Mouse (Mus musculus) myocyte (in vitro differentiated cells): ENCODE measurements around the gene Ccdc106. TPM values are rescaled to one million over a fixed set of nuclear protein-coding genes. Genes with fewer than 3 reads are reported as not detected.

ENCODE experiments used
- H3K27me3 ChIP-seq: one replicate; pipeline ENCODE4 v1.6.1; 2011; ENCODE audit not compliant: control insufficient read depth, insufficient read depth, insufficient read length
- H3K36me3 ChIP-seq: one replicate; pipeline ENCODE4 v1.6.1; 2011; ENCODE audit not compliant: control insufficient read depth, insufficient read depth
- H3K4me2 ChIP-seq: one replicate; pipeline ENCODE4 v1.6.1; 2011; ENCODE audit warnings: low read depth, control low read depth
- H3K4me3 ChIP-seq: one replicate; pipeline ENCODE4 v1.5.1; 2011; ENCODE audit warnings: mild to moderate bottlenecking, control low read depth, moderate library complexity
- H3K79me2 ChIP-seq: one replicate; pipeline ENCODE4 v1.6.1; 2011; ENCODE audit not compliant: control insufficient read depth, insufficient read depth
- H3ac ChIP-seq: one replicate; pipeline ENCODE4 v1.6.1; 2011; ENCODE audit not compliant: control insufficient read depth, insufficient read length
- CEBPB ChIP-seq: IDR thresholded peaks from 2 replicates; pipeline ENCODE4 v1.6.1; 2011; ENCODE audit warnings: mild to moderate bottlenecking, moderate library complexity; ENCODE audit not compliant: poor library complexity, insufficient read depth, severe bottlenecking
- E2F4 ChIP-seq: IDR thresholded peaks from one replicate; pipeline ENCODE4 v1.6.1; 2011; ENCODE audit warnings: mild to moderate bottlenecking, control low read depth, moderate library complexity; ENCODE audit not compliant: insufficient read depth
- MAX ChIP-seq: IDR thresholded peaks from one replicate; pipeline ENCODE4 v1.6.1; 2011; ENCODE audit warnings: low read depth, mild to moderate bottlenecking, control low read depth
- MYOD1 ChIP-seq, 3 experiments: IDR thresholded peaks; one replicate each; pipeline ENCODE4 v1.6.1; 2011; ENCODE audit warnings: control low read depth in 2 of 3, low read depth in 2 of 3, mild to moderate bottlenecking in 2 of 3, moderate library complexity in 1 of 3; ENCODE audit not compliant: insufficient read length in 2 of 3, control insufficient read depth in 1 of 3
- MYOG ChIP-seq, 3 experiments: IDR thresholded peaks; one replicate each; pipeline ENCODE4 v1.6.1; 2011; ENCODE audit warnings: control low read depth in 2 of 3, low read depth in 2 of 3, mild to moderate bottlenecking in 2 of 3; ENCODE audit not compliant: insufficient read length in 2 of 3, control insufficient read depth in 1 of 3, insufficient read depth in 1 of 3
- POLR2A ChIP-seq: IDR thresholded peaks from one replicate; pipeline ENCODE4 v1.6.1; 2011; ENCODE audit warnings: low read depth, mild to moderate bottlenecking, control low read depth, moderate library complexity; ENCODE audit not compliant: insufficient read length
- POLR2AphosphoS2 ChIP-seq: IDR thresholded peaks from one replicate; pipeline ENCODE4 v1.6.1; 2011; ENCODE audit warnings: low read depth, control low read depth; ENCODE audit not compliant: insufficient read length
- REST ChIP-seq: IDR thresholded peaks from one replicate; pipeline ENCODE4 v1.6.1; 2011; ENCODE audit warnings: mild to moderate bottlenecking, control low read depth, moderate library complexity; ENCODE audit not compliant: insufficient read depth, insufficient read length
- SRF ChIP-seq: IDR thresholded peaks from one replicate; pipeline ENCODE4 v1.6.1; 2011; ENCODE audit warnings: low read depth; ENCODE audit not compliant: control insufficient read depth, insufficient read length
- TCF12 ChIP-seq: IDR thresholded peaks from one replicate; pipeline ENCODE4 v1.6.1; 2011; ENCODE audit warnings: mild to moderate bottlenecking, control low read depth; ENCODE audit not compliant: poor library complexity, insufficient read depth, severe bottlenecking
- TCF3 ChIP-seq: IDR thresholded peaks from one replicate; pipeline ENCODE4 v1.6.1; 2011; ENCODE audit warnings: low read depth, control low read depth; ENCODE audit not compliant: insufficient read length
- USF1 ChIP-seq: IDR thresholded peaks from one replicate; pipeline ENCODE4 v1.6.1; 2011; ENCODE audit warnings: low read depth, mild to moderate bottlenecking, control low read depth, moderate library complexity
- polyA plus RNA-seq: library from polyadenylated mRNA; unstranded; fragments of >200 nt; fragmentation: generic; extraction: Trizol; gene quantifications from one replicate; pipeline ENCODE4 v1.2.1, GENCODE M21; 2012; ENCODE audit warnings: missing spikeins

Gene Ccdc106
- 0.19 TPM for polyA plus RNA-seq

DNA sequence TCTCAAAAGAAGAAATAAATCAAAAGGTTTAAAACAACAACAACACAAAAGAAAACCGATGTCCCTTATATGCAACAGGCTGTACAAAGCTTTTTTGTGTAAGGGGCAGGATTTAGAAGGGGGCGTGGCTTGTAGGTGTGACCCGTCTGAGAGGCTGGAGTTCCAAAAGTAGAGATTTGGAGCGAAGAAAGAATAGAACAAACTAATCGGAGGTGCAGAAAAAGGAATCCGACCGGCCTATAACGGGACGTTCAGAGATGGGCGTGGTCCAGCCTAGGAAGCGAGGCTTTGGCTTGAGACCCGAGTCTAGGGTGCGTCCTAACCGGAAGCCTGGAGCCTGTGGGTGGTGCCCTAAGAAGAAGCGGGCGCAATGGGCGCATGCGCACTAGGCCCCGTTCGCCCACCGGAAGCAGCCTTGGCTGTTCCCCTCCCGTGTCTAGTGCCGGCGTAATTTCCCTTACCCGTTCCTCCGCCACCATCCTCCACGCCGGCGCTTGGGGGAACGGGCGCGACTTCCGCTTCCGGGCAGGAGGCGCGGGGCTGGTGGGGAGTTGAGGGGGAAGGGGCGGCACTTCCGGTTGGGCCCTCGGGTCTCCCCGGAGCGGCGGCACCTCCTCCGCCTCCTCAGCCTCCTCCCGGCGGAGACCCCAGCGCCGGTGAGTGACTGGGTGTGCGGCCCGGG lies at the start of gene Ccdc106, which contains the start of gene Zfp865:
Ccdc106 (plus strand) TSS at position 554 of the 682 bp plus-strand sequence.
Zfp865 (plus strand) TSS at position 377 of the 682 bp plus-strand sequence.
- Histone ChIP-seq H3K4me2 (peak within 1 kb of the TSS; percentile 88), H3K4me3 (peak within 1 kb of the TSS; percentile 69), H3K27me3 (no peaks in the 10 kb centered on the region), H3K36me3 (peaks cover 10% of the 10 kb centered on the region), H3ac (peak within 1 kb of the TSS; percentile 92), H3K79me2 (peaks cover 52% of the 10 kb centered on the region)
- TF ChIP-seq REST (no peak), POLR2A (peak; percentile 70), POLR2AphosphoS2 (peak; percentile 89), MYOG (IDR thresholded peaks at IDR 0.05; ENCODE audit: control insufficient read depth in 1 of 3, insufficient read depth in 1 of 3, insufficient read length in 2 of 3, low read depth in 2 of 3) (peak in 1 of 3 experiments; percentile 7), SRF (peak; percentile 18), USF1 (no peak)

DNA sequence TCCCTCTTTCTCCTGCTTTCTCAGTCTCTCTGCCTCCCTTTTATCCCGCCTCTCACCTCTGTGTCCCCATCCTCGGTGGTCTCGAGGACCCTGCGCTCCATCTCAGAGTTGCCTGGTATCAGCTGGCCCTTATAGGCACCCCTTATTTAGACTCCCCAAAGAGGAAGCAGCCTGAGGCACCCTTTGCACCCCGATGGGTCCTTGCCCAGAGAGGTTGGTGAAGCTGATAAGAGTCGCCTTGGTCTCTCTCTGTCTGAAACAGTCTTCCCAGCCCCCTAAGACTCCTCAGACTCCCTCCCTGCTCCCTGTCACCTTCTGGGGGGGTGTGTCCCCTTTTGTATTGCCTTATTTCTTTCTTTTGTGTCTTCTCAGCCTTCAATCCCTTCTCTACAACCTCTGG lies 49.3 kb upstream of the Ccdc106 start, which contains the start of gene Sbk3:
Sbk3 (minus strand) TSS at position 101 of the 400 bp plus-strand sequence.
- Histone ChIP-seq H3K4me2 (no peak within 1 kb of the TSS), H3K36me3 (no peaks in the 10 kb centered on the region)

DNA sequence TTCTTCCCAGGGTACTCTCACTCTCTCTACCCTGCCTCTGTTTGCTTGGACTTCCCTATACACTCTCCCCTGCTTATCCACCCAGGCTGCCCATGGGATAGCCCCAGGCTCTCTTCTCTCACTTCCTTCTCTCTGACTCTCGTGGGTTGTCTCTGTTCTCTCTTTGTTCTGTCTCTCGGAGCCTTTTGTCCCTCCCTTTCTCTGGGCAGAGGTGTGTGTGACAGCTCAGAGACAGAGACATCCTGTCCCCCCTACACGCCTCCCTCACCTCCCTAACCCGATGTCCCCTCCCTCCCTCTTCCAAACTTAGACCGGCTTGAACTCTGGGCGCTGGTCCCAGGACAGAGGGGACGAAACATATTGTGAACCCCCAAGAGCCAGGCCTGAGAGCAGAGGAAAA lies 48.6 kb upstream of the Ccdc106 start:
- Histone ChIP-seq H3K36me3 (no peaks in the 10 kb centered on the region), H3K4me2 (no peak overlapping the region), H3K27me3 (no peaks in the 10 kb centered on the region), H3K4me3 (no peak overlapping the region), H3ac (no peak overlapping the region), H3K79me2 (no peaks in the 10 kb centered on the region)
- no peak for TF ChIP-seq REST
- no peak for TF ChIP-seq MYOG (IDR thresholded peaks at IDR 0.05; ENCODE audit: control insufficient read depth in 1 of 3, insufficient read depth in 1 of 3, insufficient read length in 2 of 3, low read depth in 2 of 3)
- TF ChIP-seq SRF: no peak
- TF ChIP-seq MYOD1 (IDR thresholded peaks at IDR 0.05; ENCODE audit: control insufficient read depth in 1 of 3, insufficient read length in 2 of 3, low read depth in 2 of 3): no peak
- TF ChIP-seq USF1: no peak
- no peak for TF ChIP-seq CEBPB
- TF ChIP-seq POLR2A: no peak
- TF ChIP-seq POLR2AphosphoS2: no peak
- no peak for TF ChIP-seq TCF3
- TF ChIP-seq MAX: no peak
- TF ChIP-seq E2F4: no peak
- TF ChIP-seq TCF12: no peak

More for the DNA sequence above, 49.3 kb upstream of the Ccdc106 start, which contains the start of gene Sbk3:
- Histone ChIP-seq H3K79me2 (no peaks in the 10 kb centered on the region), H3ac (no peak within 1 kb of the TSS), H3K27me3 (no peaks in the 10 kb centered on the region), H3K4me3 (no peak within 1 kb of the TSS)
- TF ChIP-seq MAX (no peak), POLR2A (no peak), E2F4 (no peak), TCF12 (no peak), REST (no peak), SRF (no peak), USF1 (no peak), MYOD1 (IDR thresholded peaks at IDR 0.05; ENCODE audit: control insufficient read depth in 1 of 3, insufficient read length in 2 of 3, low read depth in 2 of 3) (no peak), MYOG (IDR thresholded peaks at IDR 0.05; ENCODE audit: control insufficient read depth in 1 of 3, insufficient read depth in 1 of 3, insufficient read length in 2 of 3, low read depth in 2 of 3) (no peak), CEBPB (no peak), TCF3 (no peak), POLR2AphosphoS2 (no peak)

DNA sequence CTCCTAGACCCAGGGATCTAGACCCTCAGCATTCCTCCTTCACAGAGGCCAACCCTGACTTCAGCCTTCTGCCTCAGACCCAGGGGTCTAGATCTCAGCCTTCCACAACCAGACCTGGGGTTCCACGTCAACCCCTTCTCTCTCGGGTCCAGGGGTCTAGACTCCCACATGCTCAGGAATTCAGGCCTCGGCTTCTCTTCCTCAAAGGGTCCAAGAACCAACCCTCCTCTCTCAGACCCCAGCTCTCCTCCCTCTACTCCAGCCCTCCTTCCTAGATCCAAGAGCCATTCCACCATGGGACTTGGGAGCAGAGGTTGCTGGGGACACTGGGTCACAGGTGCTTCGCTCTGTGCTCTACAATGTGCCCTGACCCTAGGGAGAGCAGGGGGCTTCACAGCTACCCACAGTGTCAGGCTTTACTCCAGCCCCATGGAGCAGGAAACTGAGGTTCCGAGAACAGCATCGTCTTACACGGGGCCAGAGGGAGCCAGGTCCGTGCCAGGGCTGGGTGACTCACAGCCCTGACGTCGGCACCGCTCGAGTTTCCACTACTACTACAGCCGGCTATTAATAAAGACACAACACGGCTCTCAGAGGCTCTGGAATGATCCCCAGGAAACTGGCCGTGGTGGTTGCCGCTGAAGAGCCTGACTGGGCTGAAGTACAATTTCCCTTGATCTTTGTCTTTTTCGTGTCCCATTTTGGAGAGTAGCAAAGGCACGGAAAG lies 47.9 kb upstream of the Ccdc106 start:
- no peak for TF ChIP-seq MYOG (IDR thresholded peaks at IDR 0.05; ENCODE audit: control insufficient read depth in 1 of 3, insufficient read depth in 1 of 3, insufficient read length in 2 of 3, low read depth in 2 of 3)
- TF ChIP-seq MYOD1 (IDR thresholded peaks at IDR 0.05; ENCODE audit: control insufficient read depth in 1 of 3, insufficient read length in 2 of 3, low read depth in 2 of 3): no peak
- TF ChIP-seq TCF12: no peak
- TF ChIP-seq E2F4: no peak
- no peak for TF ChIP-seq POLR2A
- no peak for TF ChIP-seq MAX
- no peak for TF ChIP-seq CEBPB
- no peak for TF ChIP-seq REST
- no peak for TF ChIP-seq SRF
- Histone ChIP-seq H3K27me3 (no peaks in the 10 kb centered on the region), H3K36me3 (no peaks in the 10 kb centered on the region), H3ac (no peak overlapping the region), H3K79me2 (no peaks in the 10 kb centered on the region), H3K4me2 (peak overlapping the region; percentile 74), H3K4me3 (no peak overlapping the region)
